Comparison of ENCODE assay signal across 8 mouse cellular contexts in the genomic region with DNA sequence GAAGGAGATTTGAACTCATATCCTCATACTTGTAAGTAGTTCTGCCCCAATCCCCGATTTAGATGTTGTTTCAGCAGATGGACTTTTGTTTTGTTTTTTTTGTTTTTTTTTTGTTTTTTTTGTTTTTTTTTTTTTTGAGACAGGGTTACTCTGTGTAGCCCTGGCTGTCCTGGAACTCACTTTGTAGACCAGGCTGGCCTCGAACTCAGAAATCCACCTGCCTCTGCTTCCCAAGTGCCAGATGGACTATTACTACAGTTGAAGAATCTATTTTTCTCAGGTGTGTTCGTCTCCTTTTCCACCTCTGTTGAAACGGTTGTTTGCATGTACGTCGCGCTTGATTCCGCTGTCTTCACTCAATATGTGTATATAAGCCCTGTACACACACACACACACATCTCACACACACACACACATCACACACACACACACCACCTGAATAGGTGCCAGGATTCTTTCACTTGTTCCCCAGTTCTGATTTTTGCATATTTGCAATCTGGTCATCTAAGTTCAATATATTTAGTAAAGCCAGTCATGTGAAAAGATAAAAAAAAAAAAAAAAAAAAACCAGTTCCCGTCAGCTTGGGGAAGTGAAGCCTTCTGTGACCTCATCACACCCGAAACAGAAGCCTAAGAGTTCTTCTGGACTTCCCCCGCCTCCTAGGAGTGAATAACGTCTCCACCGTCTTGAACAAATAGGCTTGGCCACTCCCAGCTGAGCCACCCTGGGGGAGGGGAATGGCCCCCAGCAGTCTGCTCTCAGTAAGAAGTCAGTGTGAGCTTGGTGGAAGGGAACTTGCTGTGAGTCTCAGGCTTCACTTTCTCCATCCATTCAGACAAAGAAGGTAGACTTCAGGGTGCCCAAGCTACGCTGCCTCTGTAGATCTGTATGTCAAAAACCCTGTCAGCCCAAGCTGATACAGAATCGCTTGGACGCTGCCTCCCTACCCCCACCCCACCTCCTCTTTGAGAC. TPM values are rescaled to one million over a fixed set of nuclear protein-coding genes. Genes with fewer than 3 reads are reported as not detected.
A peak's percentile ranks its signal among the peaks of the same experiment; 100 is the strongest.
DNase-seq lines count a peak whose midpoint lies in the region; ATAC-seq and TF ChIP-seq lines count a peak whose summit lies in the region.

No protein-coding gene starts in this region.

- ATAC-seq in kidney, embryonic 16.5 days (ENCODE audit: low FRiP score, low TSS enrichment) = no peak
- no peak for ATAC-seq in liver, postnatal 0 days
- ATAC-seq in hindbrain, embryonic 13.5 days (ENCODE audit: low FRiP score) = no peak

- DNase-seq in kidney, postnatal 25 days = no peak
- DNase-seq in c-Kit-positive CD71-negative TER-119-negative erythroid progenitor cells, embryonic 14.5 days (ENCODE audit: low read depth) = peak; percentile 74
- peak; percentile 63 for DNase-seq in liver, postnatal 0 days
- peak; percentile 56 to 72 for DNase-seq in spleen, postnatal 14 days (ENCODE audit: low spot score in 2 of 2)
- DNase-seq in gastrocnemius, postnatal 4 days (ENCODE audit: low spot score in 2 of 2) = no peak
- DNase-seq in cerebellum, adult 11 months = no peak

- no peak overlapping the region for H3K4me2 ChIP-seq in kidney, embryonic 16.5 days (replicated peaks; ENCODE audit: low read depth, low read length)
- H3K4me2 ChIP-seq in liver, postnatal 0 days (ENCODE audit: low read depth, low read length) = peak overlapping the region; percentile 55
- H3K4me2 ChIP-seq in hindbrain, embryonic 13.5 days = no peak overlapping the region

- no peaks in the 10 kb centered on the region for H3K9me3 ChIP-seq in kidney, embryonic 16.5 days (ENCODE audit: low read length)
- H3K9me3 ChIP-seq in liver, postnatal 0 days (ENCODE audit: low read length) = no peaks in the 10 kb centered on the region
- H3K9me3 ChIP-seq in hindbrain, embryonic 13.5 days = no peaks in the 10 kb centered on the region

- no peak for TF ChIP-seq EP300 in liver, postnatal 0 days (IDR thresholded peaks at IDR 0.05; ENCODE audit: low read depth)

- H3K27me3 ChIP-seq in kidney, embryonic 16.5 days (ENCODE audit: insufficient read depth, low read length) = no peaks in the 10 kb centered on the region
- H3K27me3 ChIP-seq in liver, postnatal 0 days (ENCODE audit: insufficient read depth, low read length) = no peaks in the 10 kb centered on the region
- H3K27me3 ChIP-seq in hindbrain, embryonic 13.5 days = no peaks in the 10 kb centered on the region

- 50% methylated on average over 16 of the region's 16 CpGs for WGBS in kidney, embryonic 16.5 days
- WGBS in liver, postnatal 0 days (ENCODE audit: insufficient replicate concordance) = 40% methylated on average over 16 of the region's 16 CpGs
- 53% methylated on average over 16 of the region's 16 CpGs for WGBS in hindbrain, embryonic 13.5 days

- TF ChIP-seq CTCF in liver, postnatal 0 days (IDR thresholded peaks at IDR 0.05; ENCODE audit: low read depth) = no peak

- no peak overlapping the region for H3K4me3 ChIP-seq in kidney, embryonic 16.5 days (ENCODE audit: low read length)
- 0 out of 2 replicates have a peak overlapping the region, but pooled peaks have one; percentile 17 for H3K4me3 ChIP-seq in liver, postnatal 0 days (ENCODE audit: low read depth, low read length)
- no peak overlapping the region for H3K4me3 ChIP-seq in hindbrain, embryonic 13.5 days

- H3K36me3 ChIP-seq in kidney, embryonic 16.5 days (ENCODE audit: insufficient read depth, low read length) = no peaks in the 10 kb centered on the region
- no peaks in the 10 kb centered on the region for H3K36me3 ChIP-seq in liver, postnatal 0 days (replicated peaks; ENCODE audit: insufficient read depth, low read length)
- H3K36me3 ChIP-seq in hindbrain, embryonic 13.5 days = no peaks in the 10 kb centered on the region

- peak overlapping the region; percentile 44; the same call in 1 of the 2 replicates for H3K9ac ChIP-seq in kidney, embryonic 16.5 days (replicated peaks; ENCODE audit: low read length)
- H3K9ac ChIP-seq in liver, postnatal 0 days (replicated peaks) = 0 out of 2 replicates have a peak overlapping the region, but pooled peaks have one; percentile 11
- no peak overlapping the region for H3K9ac ChIP-seq in hindbrain, embryonic 13.5 days

- H3K27ac ChIP-seq in kidney, embryonic 16.5 days (ENCODE audit: low read length) = peak overlapping the region; percentile 36; the same call in 1 of the 2 replicates
- H3K27ac ChIP-seq in liver, postnatal 0 days (ENCODE audit: low read depth) = peak overlapping the region; percentile 70
- no peak overlapping the region for H3K27ac ChIP-seq in hindbrain, embryonic 13.5 days

- peaks cover 15% of the 10 kb centered on the region for H3K4me1 ChIP-seq in kidney, embryonic 16.5 days (ENCODE audit: insufficient read depth, low read length)
- H3K4me1 ChIP-seq in liver, postnatal 0 days (ENCODE audit: insufficient read depth) = peaks cover 13% of the 10 kb centered on the region
- H3K4me1 ChIP-seq in hindbrain, embryonic 13.5 days (replicated peaks) = peaks cover 17% of the 10 kb centered on the region

RNA-seq across cellular contexts. Expression of gene Slc25a19, which starts 2.7 kb away (rescaled TPM):
- polyA plus RNA-seq in kidney, embryonic 16.5 days (2015; fragmentation: Nextera tagmentation; extraction: Ambion mirVana) = 51.0 and 56.1 TPM in 2 replicates
- polyA plus RNA-seq in liver, postnatal 0 days (2015; fragmentation: Nextera tagmentation; extraction: Ambion mirVana) = 6.1 and 6.9 TPM in 2 replicates
- total RNA-seq in gastrocnemius, postnatal 4 days (2021) = 10 to 100 TPM; 24.0 to 27.4 TPM
- polyA plus RNA-seq in hindbrain, embryonic 13.5 days (2015; fragmentation: Nextera tagmentation; extraction: Ambion mirVana) = 35.6 and 41.1 TPM in 2 replicates

RNA-seq across cellular contexts. Expression of gene Mif4gd, which starts 18.0 kb away (rescaled TPM):
- polyA plus RNA-seq in kidney, embryonic 16.5 days (2015; fragmentation: Nextera tagmentation; extraction: Ambion mirVana) = 42.8 and 47.1 TPM in 2 replicates
- polyA plus RNA-seq in liver, postnatal 0 days (2015; fragmentation: Nextera tagmentation; extraction: Ambion mirVana) = 37.9 and 39.9 TPM in 2 replicates
- 10 to 100 TPM; 29.7 to 31.9 TPM for total RNA-seq in gastrocnemius, postnatal 4 days (2021)
- polyA plus RNA-seq in hindbrain, embryonic 13.5 days (2015; fragmentation: Nextera tagmentation; extraction: Ambion mirVana) = 11.3 and 11.5 TPM in 2 replicates

RNA-seq across cellular contexts. Expression of gene Gga3, which starts 27.0 kb away (rescaled TPM):
- 24.5 and 26.8 TPM in 2 replicates for polyA plus RNA-seq in kidney, embryonic 16.5 days (2015; fragmentation: Nextera tagmentation; extraction: Ambion mirVana)
- 3.0 and 3.5 TPM in 2 replicates for polyA plus RNA-seq in liver, postnatal 0 days (2015; fragmentation: Nextera tagmentation; extraction: Ambion mirVana)
- 10 to 100 TPM; 15.9 to 21.8 TPM for total RNA-seq in gastrocnemius, postnatal 4 days (2021)
- 33.6 and 35.6 TPM in 2 replicates for polyA plus RNA-seq in hindbrain, embryonic 13.5 days (2015; fragmentation: Nextera tagmentation; extraction: Ambion mirVana)

RNA-seq across cellular contexts. Expression of gene Mrps7, which starts 27.1 kb away (rescaled TPM):
- 101 and 103 TPM in 2 replicates for polyA plus RNA-seq in kidney, embryonic 16.5 days (2015; fragmentation: Nextera tagmentation; extraction: Ambion mirVana)
- polyA plus RNA-seq in liver, postnatal 0 days (2015; fragmentation: Nextera tagmentation; extraction: Ambion mirVana) = 46.4 and 48.9 TPM in 2 replicates
- total RNA-seq in gastrocnemius, postnatal 4 days (2021) = 10 to 100 TPM; 70.9 to 73.2 TPM
- polyA plus RNA-seq in hindbrain, embryonic 13.5 days (2015; fragmentation: Nextera tagmentation; extraction: Ambion mirVana) = 76.0 and 81.3 TPM in 2 replicates

Comparison
In these comparisons a context has a peak if more than half of its experiments do, and no peak if none do; other contexts are left out.
1. DNase-seq: peak in c-Kit-positive CD71-negative TER-119-negative erythroid progenitor cells, embryonic 14.5 days (single experiment), liver, postnatal 0 days (single experiment) and spleen, postnatal 14 days (2 of 2); none in kidney, postnatal 25 days (0 of 2), gastrocnemius, postnatal 4 days (0 of 2) and cerebellum, adult 11 months (single experiment).